Mouse (Mus musculus) heart, embryonic 15.5 days (tissue): ENCODE results near the gene Rsbn1l. TPM values are rescaled to one million over a fixed set of nuclear protein-coding genes. Genes with fewer than 3 reads are reported as not detected.

Source experiments
- ATAC-seq: fragments of 200-750 bp; cut with Nextera tagmentation; replicated peaks from 2 replicates; pipeline ENCODE4 v1.8.0; 2017; ENCODE audit warnings: low read depth, moderate TSS enrichment; ENCODE audit not compliant: insufficient number of reproducible peaks, insufficient read depth, low FRiP score
- H3K27ac ChIP-seq: fragments of 300-500 bp; sonication (generic); 2 replicates; pipeline ENCODE4 v1.5.1; 2015; ENCODE audit warnings: mild to moderate bottlenecking, inconsistent platforms
- H3K27me3 ChIP-seq: fragments of 300-500 bp; sonication (generic); 2 replicates; pipeline ENCODE4 v1.6.1; 2015; ENCODE audit warnings: inconsistent platforms
- H3K36me3 ChIP-seq: fragments of 300-500 bp; sonication (generic); 2 replicates; pipeline ENCODE4 v1.6.1; 2015; ENCODE audit warnings: mild to moderate bottlenecking, inconsistent platforms
- H3K4me1 ChIP-seq: fragments of 300-500 bp; sonication (generic); replicated peaks from 2 replicates; pipeline ENCODE4 v1.6.1; 2015; ENCODE audit warnings: inconsistent platforms
- H3K4me2 ChIP-seq: fragments of 300-500 bp; sonication (generic); 2 replicates; pipeline ENCODE4 v1.6.1; 2015; ENCODE audit warnings: inconsistent platforms, mild to moderate bottlenecking, moderate library complexity
- H3K4me3 ChIP-seq: fragments of 300-500 bp; sonication (generic); 2 replicates; pipeline ENCODE4 v1.5.1; 2015; ENCODE audit warnings: mild to moderate bottlenecking, inconsistent platforms
- H3K9ac ChIP-seq: fragments of 300-500 bp; sonication (generic); 2 replicates; pipeline ENCODE4 v1.6.1; 2015; ENCODE audit warnings: mild to moderate bottlenecking, inconsistent platforms
- H3K9me3 ChIP-seq: fragments of 300-500 bp; sonication (generic); replicated peaks from 2 replicates; pipeline ENCODE4 v1.6.1; 2016; ENCODE audit warnings: inconsistent platforms
- WGBS: fragments of 180-500 bp; shearing (Covaris S2); methylation state at CpG from one replicate; pipeline ENCODE4 v1.1.7; 2015; ENCODE audit warnings: mixed read lengths; 5-methylcytosine and 5-hydroxymethylcytosine counted together
- polyA plus RNA-seq: library from polyadenylated mRNA; unstranded; fragments of >200 nt; fragmentation: Nextera tagmentation; extraction: Ambion mirVana; gene quantifications from 2 replicates; pipeline ENCODE4 v1.2.1, GENCODE M21; 2015

The Rsbn1l gene
- polyA plus RNA-seq, 1 experiment from 2014 or later, result 6.4 TPM

GRCm38 (mm10) chr5:20861901-20862300 lies 94.3 kb downstream of the Rsbn1l start:
- no peak overlapping the region for H3K4me2 ChIP-seq

DNA sequence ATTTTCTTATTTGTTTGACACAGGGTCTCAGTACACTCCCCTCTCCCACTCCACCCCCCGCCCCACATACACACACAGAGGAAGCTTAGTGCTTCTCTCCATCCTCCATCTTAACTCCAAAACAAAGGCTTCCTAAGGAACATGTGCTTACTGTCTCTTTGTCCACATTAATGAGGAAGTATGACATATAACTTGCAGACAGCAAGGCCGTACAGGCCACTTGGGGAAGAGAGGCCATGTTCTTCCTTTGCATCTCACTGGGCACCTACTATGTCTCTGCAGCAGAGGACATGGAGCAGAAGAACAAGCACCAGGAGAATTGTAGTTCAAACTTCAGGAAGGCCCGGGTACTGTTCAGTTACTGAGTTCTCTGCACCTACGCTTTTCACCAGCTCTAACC lies 95.6 kb downstream of the Rsbn1l start:
- H3K4me2 ChIP-seq, result no peak overlapping the region
- no peak overlapping the region for H3K27ac ChIP-seq
- no peak overlapping the region for H3K9ac ChIP-seq
- H3K9me3 ChIP-seq, result no peaks in the 10 kb centered on the region
- no peaks in the 10 kb centered on the region for H3K36me3 ChIP-seq
- 91% methylated on average over 4 of the region's 4 CpGs for WGBS
- no peaks in the 10 kb centered on the region for H3K4me1 ChIP-seq
- ATAC-seq, result no peak
- H3K4me3 ChIP-seq, result no peak overlapping the region
- H3K27me3 ChIP-seq, result no peaks in the 10 kb centered on the region

More at GRCm38 (mm10) chr5:20861901-20862300, 94.3 kb downstream of the Rsbn1l start:
- Histone ChIP-seq H3K27me3 (no peaks in the 10 kb centered on the region), H3K27ac (no peak overlapping the region), H3K4me3 (no peak overlapping the region), H3K36me3 (no peaks in the 10 kb centered on the region), H3K9ac (no peak overlapping the region), H3K9me3 (no peaks in the 10 kb centered on the region), H3K4me1 (no peaks in the 10 kb centered on the region)
- no peak for ATAC-seq
- WGBS, result 88% methylated on average over 2 of the region's 2 CpGs

DNA sequence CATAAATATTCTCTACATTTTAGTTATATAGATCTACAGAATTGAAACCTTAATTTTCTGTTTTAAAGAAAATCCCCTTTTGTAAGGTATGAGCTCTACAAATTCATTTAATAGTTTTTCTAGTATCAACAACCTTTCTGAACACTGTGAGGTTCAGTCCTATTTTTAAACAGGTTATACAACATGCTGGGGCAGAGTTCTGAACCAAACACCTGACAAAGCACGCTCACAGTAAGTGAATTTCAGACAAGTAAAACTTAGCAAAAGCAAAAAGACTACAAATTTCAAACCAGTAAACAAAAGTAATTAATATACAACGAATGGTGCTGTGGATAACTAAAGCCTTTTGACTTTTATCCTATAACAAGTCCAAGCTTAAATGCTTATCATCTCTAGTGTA lies 97.8 kb downstream of the Rsbn1l start:
- H3K36me3 ChIP-seq, result no peaks in the 10 kb centered on the region
- H3K9me3 ChIP-seq, result no peaks in the 10 kb centered on the region
- ATAC-seq, result no peak
- no peak overlapping the region for H3K9ac ChIP-seq
- H3K4me3 ChIP-seq, result no peak overlapping the region
- H3K4me1 ChIP-seq, result no peaks in the 10 kb centered on the region
- WGBS, result 88% methylated on average over 2 of the region's 2 CpGs
- no peak overlapping the region for H3K27ac ChIP-seq
- H3K27me3 ChIP-seq, result no peaks in the 10 kb centered on the region
- no peak overlapping the region for H3K4me2 ChIP-seq

DNA sequence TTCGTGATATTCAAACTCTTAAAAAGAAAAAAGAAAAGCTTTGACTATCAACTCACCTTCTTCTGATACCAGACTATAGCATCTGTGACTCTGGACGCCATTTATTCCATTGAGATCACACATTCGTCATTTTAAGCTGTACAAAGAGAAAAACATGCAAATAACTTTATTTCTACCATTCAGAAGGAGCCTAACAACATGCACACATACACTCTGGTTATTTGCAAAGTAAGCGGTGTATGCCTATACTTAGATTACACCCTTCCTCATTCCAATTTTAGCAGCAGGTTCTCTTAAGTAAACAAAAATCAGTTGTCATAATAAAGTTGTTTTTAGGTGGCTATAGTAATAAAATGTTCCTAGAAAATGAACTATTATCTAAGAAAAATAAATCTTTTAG lies 101.1 kb downstream of the Rsbn1l start:
- no peaks in the 10 kb centered on the region for H3K36me3 ChIP-seq
- 0 out of 2 replicates have a peak, but pooled peaks cover 3% of the 10 kb centered on the region for H3K4me1 ChIP-seq
- no peak for ATAC-seq
- H3K4me3 ChIP-seq, result no peak overlapping the region
- no peaks in the 10 kb centered on the region for H3K9me3 ChIP-seq
- H3K27me3 ChIP-seq, result no peaks in the 10 kb centered on the region
- 81% methylated on average over 4 of the region's 4 CpGs for whole genome bisulfite sequencing
- no peak overlapping the region for H3K4me2 ChIP-seq
- no peak overlapping the region for H3K9ac ChIP-seq
- H3K27ac ChIP-seq, result no peak overlapping the region

DNA sequence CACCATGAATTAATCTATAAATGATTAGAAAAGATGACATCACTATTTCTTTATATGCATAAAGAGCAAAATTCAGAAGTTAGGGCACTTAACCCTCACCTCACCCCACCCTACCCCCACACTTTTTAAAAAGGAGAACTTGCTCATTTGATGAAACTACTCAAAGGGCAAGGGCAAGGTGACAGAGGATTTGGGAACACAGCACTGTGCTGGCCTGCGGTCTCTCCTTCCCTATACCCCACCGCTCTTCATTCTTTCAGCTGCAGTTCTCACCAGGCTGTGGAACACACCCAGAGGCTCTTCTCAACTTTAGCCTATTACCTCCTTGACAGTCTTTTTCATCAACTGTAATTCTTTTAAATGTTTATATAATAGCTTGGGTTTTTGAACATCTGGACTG lies 109.2 kb downstream of the Rsbn1l start:
- 98% methylated on average over 2 of the region's 2 CpGs for WGBS
- H3K4me1 ChIP-seq, result 0 out of 2 replicates have a peak, but pooled peaks cover 4% of the 10 kb centered on the region
- no peaks in the 10 kb centered on the region for H3K36me3 ChIP-seq
- H3K9me3 ChIP-seq, result no peaks in the 10 kb centered on the region
- no peak overlapping the region for H3K9ac ChIP-seq
- no peak overlapping the region for H3K4me3 ChIP-seq
- no peak for ATAC-seq
- H3K27me3 ChIP-seq, result no peaks in the 10 kb centered on the region
- no peak overlapping the region for H3K27ac ChIP-seq
- H3K4me2 ChIP-seq, result no peak overlapping the region

DNA sequence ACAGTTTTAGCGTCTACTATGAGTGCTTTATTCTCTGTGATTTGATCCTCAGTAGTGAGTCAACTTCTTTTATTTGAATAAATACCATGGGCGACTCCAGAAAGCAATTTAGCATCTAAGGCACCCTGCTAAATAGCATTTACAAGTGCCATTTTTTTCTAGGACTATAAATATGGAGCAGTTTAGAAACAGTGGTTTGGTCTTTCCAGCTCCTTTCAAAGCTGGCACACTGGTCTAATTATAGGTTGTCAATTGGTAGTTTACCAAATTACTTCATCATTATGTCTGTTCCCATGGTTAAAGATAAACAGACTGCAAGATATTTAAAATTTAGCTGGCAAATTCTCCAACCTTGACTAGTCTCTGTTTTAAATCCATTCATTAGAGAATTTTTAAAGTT lies 112.4 kb downstream of the Rsbn1l start:
- 87% methylated on average over 2 of the region's 2 CpGs for WGBS
- Histone ChIP-seq H3K9me3 (no peaks in the 10 kb centered on the region), H3K4me3 (no peak overlapping the region), H3K36me3 (no peaks in the 10 kb centered on the region), H3K4me2 (no peak overlapping the region), H3K27me3 (no peaks in the 10 kb centered on the region), H3K27ac (no peak overlapping the region), H3K4me1 (peaks cover 11% of the 10 kb centered on the region), H3K9ac (no peak overlapping the region)
- no peak for ATAC-seq

DNA sequence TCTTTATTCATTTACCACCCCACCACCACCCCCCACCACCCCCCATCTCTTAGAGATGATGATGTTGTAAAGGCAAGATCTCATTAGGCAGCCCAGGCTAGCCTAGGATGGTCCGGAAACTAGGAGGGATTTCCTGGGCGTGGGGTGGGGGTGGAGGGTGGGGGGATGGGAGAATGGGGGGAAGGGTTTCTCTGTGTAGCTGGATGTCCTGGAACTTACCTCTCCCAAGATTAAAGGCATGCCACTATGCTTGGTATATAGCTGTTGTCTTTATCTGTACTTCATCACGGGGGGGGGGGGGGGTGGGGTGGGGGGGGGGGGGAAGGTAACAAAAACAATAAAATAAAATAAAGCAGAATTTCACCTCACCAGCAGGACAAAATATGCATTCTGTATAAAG lies 112.8 kb downstream of the Rsbn1l start:
- H3K4me1 ChIP-seq, result peaks cover 11% of the 10 kb centered on the region
- no peak overlapping the region for H3K4me2 ChIP-seq
- H3K36me3 ChIP-seq, result no peaks in the 10 kb centered on the region
- no peak overlapping the region for H3K27ac ChIP-seq
- H3K9me3 ChIP-seq, result no peaks in the 10 kb centered on the region
- no peak overlapping the region for H3K4me3 ChIP-seq
- no peaks in the 10 kb centered on the region for H3K27me3 ChIP-seq
- no peak overlapping the region for H3K9ac ChIP-seq
- no peak for ATAC-seq
- 56% methylated on average over 2 of the region's 3 CpGs for WGBS

Other genes starting within 250 kb of the Rsbn1l start
- 31.2 and 32.9 TPM in 2 replicates for gene Phtf2, start 74.3 kb downstream of the Rsbn1l start, polyA plus RNA-seq
- gene Tmem60, start 74.2 kb downstream of the Rsbn1l start, polyA plus RNA-seq, result 45.3 and 47.6 TPM in 2 replicates
- gene Ptpn12, start 99.5 kb upstream of the Rsbn1l start, polyA plus RNA-seq, result 15.3 and 16.0 TPM in 2 replicates
- gene Gsap, start 229.9 kb upstream of the Rsbn1l start, polyA plus RNA-seq, result 1.8 and 2.5 TPM in 2 replicates